Mouse (Mus musculus) intestine, embryonic 14.5 days (tissue): ENCODE results near the gene Smad6. TPM values are rescaled to one million over a fixed set of nuclear protein-coding genes. Genes with fewer than 3 reads are reported as not detected.
A peak's percentile ranks its signal among the peaks of the same experiment; 100 is the strongest.

Experiments used
- ATAC-seq: fragments of 200-750 bp; cut with Nextera tagmentation; replicated peaks from 2 replicates; pipeline ENCODE4 v1.8.0; 2017; ENCODE audit warnings: low read depth, moderate number of reproducible peaks, moderate TSS enrichment, moderate library complexity; ENCODE audit not compliant: low FRiP score, low TSS enrichment
- DNase-seq: peaks from one replicate; pipeline ENCODE4 v3.0.0-alpha.2; 2018; ENCODE audit warnings: low spot score
- H3K27ac ChIP-seq: fragments of 300-500 bp; sonication (generic); 2 replicates; pipeline ENCODE4 v1.5.1; 2014; ENCODE audit warnings: low read depth, mild to moderate bottlenecking, control low read depth
- H3K27me3 ChIP-seq: fragments of 300-500 bp; sonication (generic); replicated peaks from 2 replicates; pipeline ENCODE4 v1.6.1; 2014; ENCODE audit warnings: low read length, control low read depth; ENCODE audit not compliant: control insufficient read depth, insufficient read depth
- H3K36me3 ChIP-seq: fragments of 300-500 bp; sonication (generic); 2 replicates; pipeline ENCODE4 v1.6.1; 2014; ENCODE audit warnings: low read length, control low read depth; ENCODE audit not compliant: control insufficient read depth, insufficient read depth
- H3K4me1 ChIP-seq: fragments of 300-500 bp; sonication (generic); replicated peaks from 2 replicates; pipeline ENCODE4 v1.6.1; 2014; ENCODE audit warnings: low read length, control low read depth, mixed read lengths; ENCODE audit not compliant: control insufficient read depth, insufficient read depth
- H3K4me2 ChIP-seq: fragments of 300-500 bp; sonication (generic); 2 replicates; pipeline ENCODE4 v1.6.1; 2014; ENCODE audit warnings: low read length
- H3K4me3 ChIP-seq: fragments of 300-500 bp; sonication (generic); 2 replicates; pipeline ENCODE4 v1.5.1; 2014; ENCODE audit warnings: low read depth, low read length, control low read depth, mixed read lengths
- H3K9ac ChIP-seq: fragments of 300-500 bp; sonication (generic); 2 replicates; pipeline ENCODE4 v1.6.1; 2014; ENCODE audit warnings: mild to moderate bottlenecking, low read length
- H3K9me3 ChIP-seq: fragments of 300-500 bp; sonication (generic); 2 replicates; pipeline ENCODE4 v1.6.1; 2016; ENCODE audit warnings: low read length, control low read depth; ENCODE audit not compliant: control insufficient read depth
- WGBS: fragments of 180-500 bp; shearing (Covaris S2); extraction: QIAGEN DNeasy Blood & Tissue Kit; methylation state at CpG from one replicate; pipeline ENCODE4 v1.1.7; 2014; 5-methylcytosine and 5-hydroxymethylcytosine counted together
- polyA plus RNA-seq: library from polyadenylated mRNA; unstranded; fragments of >200 nt; fragmentation: Nextera tagmentation; extraction: Ambion mirVana; gene quantifications from 2 replicates; pipeline ENCODE4 v1.2.1, GENCODE M21; 2014

The Smad6 gene
- polyA plus RNA-seq, 1 experiment from 2014 or later, result 9.3 TPM

- Histone ChIP-seq H3K4me1 (peaks cover 14% of the 10 kb centered on the region), H3K4me2 (no peak overlapping the region), H3K27me3 (no peaks in the 10 kb centered on the region), H3K9me3 (no peaks in the 10 kb centered on the region), H3K4me3 (no peak overlapping the region), H3K36me3 (no peaks in the 10 kb centered on the region), H3K27ac (no peak overlapping the region), H3K9ac (no peak overlapping the region)
- ATAC-seq (peak; percentile 32; the same call in 1 of the 2 replicates), DNase-seq (no peak)
- 63% methylated on average over 5 of the region's 5 CpGs for WGBS
Observed at GRCm38 (mm10) chr9:63915976-63916375, 105.9 kb downstream of the Smad6 start.

GRCm38 (mm10) chr9:63914944-63915343 lies 106.9 kb downstream of the Smad6 start:
- no peak for ATAC-seq

DNA sequence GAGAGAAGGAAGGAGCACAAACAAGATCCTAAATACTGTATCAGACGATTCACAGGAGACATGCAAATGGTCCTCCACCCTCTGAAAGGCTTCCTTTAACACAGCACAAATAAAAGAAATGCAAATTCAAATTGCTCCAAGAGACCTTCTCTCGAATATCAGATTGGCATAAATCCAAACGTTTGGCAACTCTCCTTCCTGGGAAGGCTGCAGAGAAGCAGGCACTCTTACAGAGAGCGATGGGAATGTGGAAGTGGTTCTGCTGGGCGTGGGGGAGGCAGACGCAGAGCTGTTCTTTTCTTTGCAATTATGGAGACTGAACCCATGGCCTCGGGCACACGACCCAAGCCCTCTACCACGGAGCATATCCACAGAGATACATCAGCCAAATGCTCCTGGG lies 109.8 kb downstream of the Smad6 start:
- no peak overlapping the region for H3K4me3 ChIP-seq
- H3K27ac ChIP-seq, result no peak overlapping the region
- no peak for DNase-seq
- H3K9me3 ChIP-seq, result no peaks in the 10 kb centered on the region
- H3K4me1 ChIP-seq, result peaks cover 14% of the 10 kb centered on the region
- H3K9ac ChIP-seq, result no peak overlapping the region
- H3K36me3 ChIP-seq, result no peaks in the 10 kb centered on the region
- ATAC-seq, result no peak
- WGBS, result 42% methylated on average over 9 of the region's 9 CpGs
- H3K27me3 ChIP-seq, result no peaks in the 10 kb centered on the region
- no peak overlapping the region for H3K4me2 ChIP-seq

More at GRCm38 (mm10) chr9:63914944-63915343, 106.9 kb downstream of the Smad6 start:
- no peak overlapping the region for H3K4me2 ChIP-seq
- H3K36me3 ChIP-seq, result no peaks in the 10 kb centered on the region
- H3K4me1 ChIP-seq, result peaks cover 14% of the 10 kb centered on the region
- H3K27me3 ChIP-seq, result no peaks in the 10 kb centered on the region
- H3K9ac ChIP-seq, result no peak overlapping the region
- WGBS, result 22% methylated on average over 5 of the region's 5 CpGs
- no peak for DNase-seq
- H3K4me3 ChIP-seq, result no peak overlapping the region
- H3K27ac ChIP-seq, result no peak overlapping the region
- H3K9me3 ChIP-seq, result no peaks in the 10 kb centered on the region

DNA sequence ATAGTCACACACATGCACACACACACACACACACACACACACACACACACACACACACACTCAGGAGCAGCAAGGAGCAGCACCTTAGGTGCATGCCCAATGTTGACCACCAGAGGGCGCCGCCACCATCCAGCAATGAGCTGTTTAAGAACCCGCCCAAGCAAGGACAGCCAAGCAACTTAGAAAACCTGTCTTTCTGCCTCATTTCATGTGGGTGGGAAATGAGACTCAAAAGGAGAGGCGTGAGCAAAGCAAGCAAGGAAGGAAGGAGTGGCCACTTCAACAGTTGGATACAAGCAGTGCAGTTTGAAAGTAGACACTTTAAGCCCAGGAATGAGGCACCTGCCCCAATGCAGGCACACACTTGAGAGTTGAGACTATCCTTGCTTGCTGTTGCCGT lies 112.2 kb downstream of the Smad6 start:
- no peak overlapping the region for H3K27ac ChIP-seq
- peak; percentile 67 for ATAC-seq
- peak; percentile 91 for DNase-seq

GRCm38 (mm10) chr9:63904543-63904942 lies 117.3 kb downstream of the Smad6 start:
- DNase-seq, result no peak
- H3K9me3 ChIP-seq, result no peaks in the 10 kb centered on the region
- no peaks in the 10 kb centered on the region for H3K36me3 ChIP-seq
- H3K27ac ChIP-seq, result no peak overlapping the region
- no peaks in the 10 kb centered on the region for H3K4me1 ChIP-seq
- no peaks in the 10 kb centered on the region for H3K27me3 ChIP-seq
- no peak overlapping the region for H3K4me2 ChIP-seq
- H3K9ac ChIP-seq, result no peak overlapping the region
- ATAC-seq, result no peak
- no peak overlapping the region for H3K4me3 ChIP-seq
- 89% methylated on average over 2 of the region's 2 CpGs for WGBS

More for the DNA sequence above, 112.2 kb downstream of the Smad6 start:
- no peaks in the 10 kb centered on the region for H3K9me3 ChIP-seq
- H3K4me3 ChIP-seq, result no peak overlapping the region
- H3K36me3 ChIP-seq, result no peaks in the 10 kb centered on the region
- no peak overlapping the region for H3K9ac ChIP-seq
- no peak overlapping the region for H3K4me2 ChIP-seq
- peaks cover 7% of the 10 kb centered on the region for H3K4me1 ChIP-seq
- 15% methylated on average over 5 of the region's 5 CpGs for WGBS
- no peaks in the 10 kb centered on the region for H3K27me3 ChIP-seq

Other genes with a start within 250 kb of the Smad6 start
- not detected in 2 replicates for gene Lctl, start 95.1 kb upstream of the Smad6 start, polyA plus RNA-seq
- gene Zwilch, start 151.0 kb upstream of the Smad6 start, polyA plus RNA-seq, result 27.7 and 33.3 TPM in 2 replicates
- gene Rpl4, start 151.3 kb upstream of the Smad6 start, polyA plus RNA-seq, result 1,426 and 1,532 TPM in 2 replicates
- 29.2 and 30.2 TPM in 2 replicates for gene Snapc5, start 157.2 kb upstream of the Smad6 start, polyA plus RNA-seq
- 3.7 and 4.2 TPM in 2 replicates for gene Uchl4, start 213.1 kb upstream of the Smad6 start, polyA plus RNA-seq
- 90.9 and 103 TPM in 2 replicates for gene Map2k1, start 231.6 kb upstream of the Smad6 start, polyA plus RNA-seq